ENCODE assay signal across 28 mouse cellular contexts in the genomic region with DNA sequence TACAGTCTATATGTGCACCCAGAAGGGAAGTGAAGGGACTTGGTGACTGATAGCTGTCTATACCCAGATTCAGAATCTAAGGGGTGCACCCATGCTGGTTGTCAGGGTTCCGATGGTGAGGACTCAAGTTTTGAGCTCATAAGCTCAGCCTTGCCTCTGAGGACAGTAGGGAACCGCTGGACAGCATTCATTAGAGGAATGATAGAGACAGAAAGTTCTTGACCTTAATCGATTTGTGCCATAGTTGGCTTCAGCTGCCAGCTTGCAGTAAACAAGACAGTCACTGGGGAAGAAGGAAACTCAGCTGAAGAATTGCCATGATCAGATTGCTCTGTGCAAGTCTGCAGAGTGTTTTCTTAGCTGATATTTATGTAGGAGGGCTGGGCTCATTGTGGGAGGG.
"Had no signal": no experiment of that assay in that cellular context is flagged by ENCODE, and none has a peak within 500 bp of the region (broad histone marks: within the 10 kb centered on the region; RNA-seq: fewer than 3 reads in every experiment).

No protein-coding gene starts in this region.

- H3K9ac ChIP-seq: embryonic facial prominence, embryonic 12.5 days; embryonic facial prominence, embryonic 13.5 days; embryonic facial prominence, embryonic 15.5 days; forebrain, embryonic 12.5 days; forebrain, embryonic 13.5 days; forebrain, embryonic 15.5 days; forebrain, postnatal 0 days had no signal

- H3K27me3 ChIP-seq: embryonic facial prominence, embryonic 12.5 days; embryonic facial prominence, embryonic 13.5 days; embryonic facial prominence, embryonic 15.5 days; forebrain, embryonic 12.5 days; forebrain, embryonic 13.5 days; forebrain, embryonic 15.5 days had no signal

- H3K27ac ChIP-seq: embryonic facial prominence, embryonic 10.5 days; embryonic facial prominence, embryonic 12.5 days; embryonic facial prominence, embryonic 13.5 days; embryonic facial prominence, embryonic 15.5 days; forebrain, embryonic 10.5 days; forebrain, embryonic 12.5 days; forebrain, embryonic 13.5 days; forebrain, embryonic 15.5 days; gastrocnemius, adult 2 months; heart, adult 2 months had no signal

- H3K4me1 ChIP-seq: embryonic facial prominence, embryonic 10.5 days; embryonic facial prominence, embryonic 12.5 days; embryonic facial prominence, embryonic 13.5 days; embryonic facial prominence, embryonic 15.5 days; forebrain, embryonic 10.5 days; forebrain, embryonic 12.5 days; forebrain, embryonic 13.5 days; forebrain, embryonic 15.5 days had no signal

- H3K4me3 ChIP-seq: embryonic facial prominence, embryonic 10.5 days; embryonic facial prominence, embryonic 12.5 days; embryonic facial prominence, embryonic 13.5 days; embryonic facial prominence, embryonic 15.5 days; erythroblast, embryonic 14.5 days; forebrain, embryonic 10.5 days; forebrain, embryonic 12.5 days; forebrain, embryonic 13.5 days; forebrain, embryonic 15.5 days; gastrocnemius, adult 2 months; heart, adult 2 months had no signal

- H3K4me2 ChIP-seq: embryonic facial prominence, embryonic 12.5 days; embryonic facial prominence, embryonic 13.5 days; embryonic facial prominence, embryonic 15.5 days; forebrain, embryonic 12.5 days; forebrain, embryonic 13.5 days; forebrain, embryonic 15.5 days had no signal

- H3K9me3 ChIP-seq: embryonic facial prominence, embryonic 10.5 days; embryonic facial prominence, embryonic 12.5 days; embryonic facial prominence, embryonic 13.5 days; embryonic facial prominence, embryonic 15.5 days; forebrain, embryonic 10.5 days; forebrain, embryonic 12.5 days; forebrain, embryonic 13.5 days; forebrain, embryonic 15.5 days had no signal

- ATAC-seq: forebrain, embryonic 13.5 days; forebrain, embryonic 14.5 days; forebrain, embryonic 15.5 days; forebrain, embryonic 16.5 days; forebrain, postnatal 0 days had no signal

- DNase-seq: cerebellum, adult 2 months; cerebellum, adult 8-10 months; cerebellum, adult 9-10 months; cerebellum, adult 9-11 months; cerebellum, postnatal 10 days; cerebellum, postnatal 14 days; cerebellum, postnatal 25 days; cerebellum, postnatal 36 days; embryo, embryonic 11 days; forebrain, postnatal 0 days; gastrocnemius, adult 2 months; gastrocnemius, postnatal 10 days; gastrocnemius, postnatal 14 days; gastrocnemius, postnatal 25 days; gastrocnemius, postnatal 36 days; heart, adult 18-20 months; heart, adult 2 months had no signal

- H3K36me3 ChIP-seq: embryonic facial prominence, embryonic 10.5 days; embryonic facial prominence, embryonic 12.5 days; embryonic facial prominence, embryonic 13.5 days; embryonic facial prominence, embryonic 15.5 days; forebrain, embryonic 10.5 days; forebrain, embryonic 12.5 days; forebrain, embryonic 15.5 days had no signal
